Mouse (Mus musculus): ENCODE measurements around the gene Ncaph. TPM values are rescaled to one million over a fixed set of nuclear protein-coding genes. Genes with fewer than 3 reads are reported as not detected.

Gene Ncaph
- total RNA-seq (2012; rRNA removed) (37.5 and 41.5 TPM in 2 replicates), polyA plus RNA-seq (2012; ENCODE audit: insufficient read depth in 1 of 2, insufficient read length in 2 of 2, low read depth in 1 of 2, low replicate concordance in 2 of 2, missing spikeins in 1 of 2) (10 to 100 TPM in 1 of 2 experiments, not detected in 1; 49.4 TPM)

GRCm38 (mm10) chr2:127133621-127134461 lies at the start of gene Ncaph:
Gene Ncaph (minus strand): TSS chr2:127133954.
- Histone ChIP-seq H3K4me3 (ENCODE audit: control insufficient read depth in 1 of 2, insufficient read depth in 1 of 2, low read depth in 2 of 2, low read length in 2 of 2) (peak within 1 kb of the TSS; percentile 91 to 96), H3K27ac (ENCODE audit: control insufficient read depth, low read depth, low read length) (peak within 1 kb of the TSS; percentile 96), H3K27me3 (ENCODE audit: control insufficient read depth in 1 of 2, insufficient read depth in 2 of 2, low read length in 2 of 2) (no peaks in the 10 kb centered on the region), H3K4me1 (ENCODE audit: control insufficient read depth in 1 of 2, insufficient read depth in 2 of 2, low read length in 2 of 2) (peaks cover 18 to 42% of the 10 kb centered on the region in 2 experiments), H3K79me2 (ENCODE audit: control insufficient read depth, insufficient read depth, low read length, poor library complexity) (peaks cover 49% of the 10 kb centered on the region), H3K9me3 (replicated peaks; ENCODE audit: insufficient read depth, low read length) (no peaks in the 10 kb centered on the region), H3K36me3 (ENCODE audit: control insufficient read depth in 1 of 2, insufficient read depth in 2 of 2, low read length in 2 of 2) (peaks cover 0 to 38% of the 10 kb centered on the region in 2 experiments; a peak in 2 of 4 replicates), H3K9ac (ENCODE audit: control insufficient read depth, low read depth, low read length, poor library complexity, severe bottlenecking) (peak within 1 kb of the TSS; percentile 98)
- DNase-seq (ENCODE audit: low read depth, low spot score): peak; percentile 92
- TF ChIP-seq MAFK (IDR thresholded peaks at IDR 0.05; ENCODE audit: borderline replicate concordance, low read depth, low read length): no peak
- TF ChIP-seq MXI1 (IDR thresholded peaks at IDR 0.05; ENCODE audit: low read depth, low read length): peak; percentile 80
- TF ChIP-seq EP300 (IDR thresholded peaks at IDR 0.05; ENCODE audit: low read depth in 1 of 2, low read length in 2 of 2): no peak
- TF ChIP-seq USF1 (IDR thresholded peaks at IDR 0.05; ENCODE audit: low read depth, low read length): 0 out of 2 replicates have a peak, but pooled peaks have one; percentile 53
- TF ChIP-seq POLR2AphosphoS2 (IDR thresholded peaks at IDR 0.05; ENCODE audit: low read length): peak; percentile 95
- no peak for TF ChIP-seq RAD21 (IDR thresholded peaks at IDR 0.05; ENCODE audit: low read depth, low read length)
- TF ChIP-seq CTCF (IDR thresholded peaks at IDR 0.05 in 2 of 3, conservative IDR thresholded peaks at IDR 0.05 in 1 of 3; ENCODE audit: control insufficient read depth in 1 of 3, insufficient read depth in 1 of 3, low read depth in 2 of 3, low read length in 3 of 3, poor library complexity in 1 of 3, severe bottlenecking in 1 of 3): 0 out of 6 replicates have a peak, but pooled peaks of 1 of the 3 experiments have one; percentile 1
- peak; percentile 92 for TF ChIP-seq NRF1 (IDR thresholded peaks at IDR 0.05; ENCODE audit: insufficient read depth, low read depth, low read length, poor library complexity, severe bottlenecking)
- TF ChIP-seq SIN3A (IDR thresholded peaks at IDR 0.05; ENCODE audit: low read length): peak; percentile 82
- TF ChIP-seq E2F4 (IDR thresholded peaks at IDR 0.05; ENCODE audit: borderline replicate concordance, low read depth, low read length): peak; percentile 91
- TF ChIP-seq MAZ (IDR thresholded peaks at IDR 0.05; ENCODE audit: low read depth, low read length): no peak
- TF ChIP-seq TAL1 (IDR thresholded peaks at IDR 0.05; ENCODE audit: low read length): no peak
- no peak for TF ChIP-seq ZKSCAN1 (IDR thresholded peaks at IDR 0.05; ENCODE audit: low read depth, low read length)
- TF ChIP-seq TCF12 (IDR thresholded peaks at IDR 0.05; ENCODE audit: low read depth, low read length): peak; percentile 81
- TF ChIP-seq ZC3H11A (IDR thresholded peaks at IDR 0.05; ENCODE audit: low read depth, low read length): no peak
- TF ChIP-seq ZNF384 (IDR thresholded peaks at IDR 0.05; ENCODE audit: low read depth, low read length): no peak
- no peak for TF ChIP-seq UBTF (IDR thresholded peaks at IDR 0.05; ENCODE audit: borderline replicate concordance, insufficient read depth, low read depth, low read length)
- no peak for TF ChIP-seq BHLHE40 (IDR thresholded peaks at IDR 0.05; ENCODE audit: borderline replicate concordance, low read depth, low read length)
- TF ChIP-seq RCOR1 (IDR thresholded peaks at IDR 0.05; ENCODE audit: low read depth, low read length): peak; percentile 34; the same call in 1 of the 2 replicates
- TF ChIP-seq ELF1 (IDR thresholded peaks at IDR 0.05; ENCODE audit: low read depth, low read length): peak; percentile 77; the same call in 1 of the 2 replicates
- no peak for TF ChIP-seq CHD1 (IDR thresholded peaks at IDR 0.05; ENCODE audit: low read depth, low read length)
- TF ChIP-seq SMC3 (IDR thresholded peaks at IDR 0.05; ENCODE audit: low read depth, low read length): no peak
- TF ChIP-seq ETS1 (IDR thresholded peaks at IDR 0.05; ENCODE audit: low read depth, low read length): no peak; the same call in none of the 2 replicates
- no peak for TF ChIP-seq GATA1 (IDR thresholded peaks at IDR 0.05; ENCODE audit: low read depth, low read length)
- peak; percentile 95 for TF ChIP-seq ZMIZ1 (IDR thresholded peaks at IDR 0.05; ENCODE audit: low read depth, low read length)
- no peak for TF ChIP-seq JUND (IDR thresholded peaks at IDR 0.05; ENCODE audit: low read depth, low read length)
- peak; percentile 95 for TF ChIP-seq POLR2AphosphoS5 (IDR thresholded peaks at IDR 0.05; ENCODE audit: borderline replicate concordance, low read depth, low read length)
- TF ChIP-seq GABPA (IDR thresholded peaks at IDR 0.05; ENCODE audit: low read depth, low read length): no peak
- peak; percentile 55 for TF ChIP-seq CHD2 (IDR thresholded peaks at IDR 0.05; ENCODE audit: low read length)
- peak; percentile 69 for TF ChIP-seq MAX (IDR thresholded peaks at IDR 0.05; ENCODE audit: low read length)
- TF ChIP-seq TBP (IDR thresholded peaks at IDR 0.05; ENCODE audit: low read depth, low read length): peak; percentile 76; the same call in 1 of the 2 replicates
- peak; percentile 86 to 97 for TF ChIP-seq POLR2A (IDR thresholded peaks at IDR 0.05; ENCODE audit: control insufficient read depth in 1 of 2, insufficient read depth in 1 of 2, low read depth in 1 of 2, low read length in 2 of 2, poor library complexity in 1 of 2)
- TF ChIP-seq MEF2A (IDR thresholded peaks at IDR 0.05; ENCODE audit: extremely low read depth, insufficient replicate concordance, low read depth, low read length, poor library complexity, severe bottlenecking): no peak
- peak; percentile 73 for TF ChIP-seq MYC (IDR thresholded peaks at IDR 0.05; ENCODE audit: low read depth, low read length)

All from MEL (cell line).